Mouse (Mus musculus) bone marrow macrophage, adult 2 months (primary cell): ENCODE results near the gene Hpn. TPM values are rescaled to one million over a fixed set of nuclear protein-coding genes. Genes with fewer than 3 reads are reported as not detected.

Experiments used
- H3K27ac ChIP-seq: 2 replicates; pipeline ENCODE4 v1.5.1; 2012; ENCODE audit warnings: low read depth, low read length; ENCODE audit not compliant: insufficient read depth
- H3K4me1 ChIP-seq: 2 replicates; pipeline ENCODE4 v1.6.1; 2012; ENCODE audit warnings: low read length; ENCODE audit not compliant: control insufficient read depth, insufficient read depth
- H3K4me3 ChIP-seq: 2 replicates; pipeline ENCODE4 v1.5.1; 2012; ENCODE audit warnings: mild to moderate bottlenecking, low read length, moderate library complexity; ENCODE audit not compliant: insufficient read depth
- CTCF ChIP-seq: IDR thresholded peaks from 2 replicates; pipeline ENCODE4 v1.5.1; 2012; ENCODE audit warnings: low read depth, mild to moderate bottlenecking, low read length, moderate library complexity
- POLR2A ChIP-seq: IDR thresholded peaks from 2 replicates; pipeline ENCODE4 v1.6.1; 2012; ENCODE audit warnings: mild to moderate bottlenecking, low read depth, low read length, borderline replicate concordance
- polyA plus RNA-seq: library from polyadenylated mRNA; stranded (reverse); fragments of >200 nt; gene quantifications from 2 replicates; pipeline ENCODE4 v1.2.4, GENCODE M21; 2012; ENCODE audit not compliant: missing spikeins, insufficient read depth, insufficient read length

Gene Hpn
- polyA plus RNA-seq, 1 experiment = 30.9 TPM

- H3K4me1 ChIP-seq = no peaks in the 10 kb centered on the region
- no peak for TF ChIP-seq CTCF
- TF ChIP-seq POLR2A = no peak
- H3K27ac ChIP-seq = no peak overlapping the region
- no peak overlapping the region for H3K4me3 ChIP-seq
These were observed 41.5 kb downstream of the Hpn start for GRCm38 (mm10) chr7:31073546-31073945.

DNA sequence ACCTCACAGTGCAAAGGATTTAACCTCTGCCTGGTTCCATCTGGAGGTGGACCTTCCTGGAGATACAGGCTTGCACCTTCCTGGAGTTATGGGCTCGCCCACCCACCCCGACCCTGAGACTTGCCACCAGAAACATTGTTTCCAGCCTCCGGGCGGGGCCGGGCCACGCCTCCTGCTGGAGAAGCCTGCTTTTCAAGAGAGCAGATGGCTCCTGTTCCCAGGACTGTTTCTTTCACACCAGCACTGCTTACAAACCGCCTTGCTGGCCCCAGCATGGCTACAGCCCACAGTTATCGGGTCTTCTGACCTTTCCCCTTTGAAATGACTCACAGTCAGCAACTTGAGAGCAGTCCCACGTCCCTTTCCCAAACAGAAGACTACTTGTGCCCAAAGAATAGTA lies 42.8 kb downstream of the Hpn start:
- TF ChIP-seq CTCF = no peak
- TF ChIP-seq POLR2A = no peak
- Histone ChIP-seq H3K27ac (no peak overlapping the region), H3K4me3 (no peak overlapping the region), H3K4me1 (no peaks in the 10 kb centered on the region)

GRCm38 (mm10) chr7:31070324-31070723 lies 44.8 kb downstream of the Hpn start:
- Histone ChIP-seq H3K27ac (no peak overlapping the region), H3K4me3 (no peak overlapping the region), H3K4me1 (no peaks in the 10 kb centered on the region)
- no peak for TF ChIP-seq CTCF
- no peak for TF ChIP-seq POLR2A

- TF ChIP-seq POLR2A (no peak), CTCF (no peak)
These were observed 45.6 kb downstream of the Hpn start for GRCm38 (mm10) chr7:31069491-31069890.

DNA sequence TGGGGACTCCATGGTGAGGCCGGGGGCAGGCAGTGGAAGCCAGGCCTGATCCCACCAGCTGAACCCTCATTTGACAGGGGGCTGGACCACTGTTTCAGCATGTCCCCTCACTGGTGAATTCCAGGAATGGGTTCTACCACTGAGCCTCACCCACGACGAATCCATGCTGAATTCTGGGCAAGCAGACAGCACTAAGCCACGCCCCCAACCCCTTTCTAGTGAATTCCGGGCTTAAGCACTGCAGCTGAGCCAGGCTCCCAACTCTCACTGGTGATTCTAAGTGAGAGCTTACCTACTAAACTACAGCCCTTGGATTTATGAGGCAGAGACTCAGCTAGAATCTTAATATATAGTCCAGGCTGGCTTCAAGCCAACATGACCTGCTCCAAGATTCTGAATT lies 47.3 kb downstream of the Hpn start:
- TF ChIP-seq CTCF (no peak), POLR2A (no peak)
- no peak overlapping the region for H3K27ac ChIP-seq
- no peak overlapping the region for H3K4me3 ChIP-seq
- no peaks in the 10 kb centered on the region for H3K4me1 ChIP-seq

More at GRCm38 (mm10) chr7:31069491-31069890, 45.6 kb downstream of the Hpn start:
- Histone ChIP-seq H3K4me3 (no peak overlapping the region), H3K4me1 (no peaks in the 10 kb centered on the region), H3K27ac (no peak overlapping the region)

DNA sequence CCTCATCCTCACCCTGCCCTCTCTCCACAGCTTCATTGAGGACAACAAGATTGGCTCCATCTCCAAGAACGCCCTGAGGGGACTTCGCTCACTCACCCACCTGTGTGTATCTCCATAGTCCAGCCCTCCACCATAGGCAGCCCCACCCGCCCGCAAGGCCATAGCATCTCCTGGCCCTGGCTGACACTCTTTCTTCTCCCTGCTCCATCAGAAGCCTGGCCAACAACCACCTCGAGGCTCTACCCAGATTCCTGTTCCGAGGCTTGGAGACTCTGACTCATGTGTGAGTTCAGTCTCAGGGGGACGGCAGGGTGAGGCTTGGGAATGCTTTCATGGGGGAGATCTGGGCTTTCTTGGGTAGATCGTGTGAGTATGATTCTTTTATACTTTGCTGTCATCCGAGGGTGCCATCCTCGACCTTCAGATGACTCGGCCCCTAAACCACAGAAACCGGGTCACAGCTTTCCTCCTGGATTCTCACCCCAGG lies 52.0 kb downstream of the Hpn start:
- Histone ChIP-seq H3K4me3 (no peak overlapping the region), H3K4me1 (peaks cover 3% of the 10 kb centered on the region), H3K27ac (no peak overlapping the region)
- TF ChIP-seq CTCF (no peak), POLR2A (no peak)

GRCm38 (mm10) chr7:31060621-31061010 lies 54.5 kb downstream of the Hpn start:
- no peak for TF ChIP-seq CTCF
- no peak for TF ChIP-seq POLR2A
- H3K4me1 ChIP-seq = peaks cover 3% of the 10 kb centered on the region
- no peak overlapping the region for H3K4me3 ChIP-seq
- H3K27ac ChIP-seq = no peak overlapping the region

DNA sequence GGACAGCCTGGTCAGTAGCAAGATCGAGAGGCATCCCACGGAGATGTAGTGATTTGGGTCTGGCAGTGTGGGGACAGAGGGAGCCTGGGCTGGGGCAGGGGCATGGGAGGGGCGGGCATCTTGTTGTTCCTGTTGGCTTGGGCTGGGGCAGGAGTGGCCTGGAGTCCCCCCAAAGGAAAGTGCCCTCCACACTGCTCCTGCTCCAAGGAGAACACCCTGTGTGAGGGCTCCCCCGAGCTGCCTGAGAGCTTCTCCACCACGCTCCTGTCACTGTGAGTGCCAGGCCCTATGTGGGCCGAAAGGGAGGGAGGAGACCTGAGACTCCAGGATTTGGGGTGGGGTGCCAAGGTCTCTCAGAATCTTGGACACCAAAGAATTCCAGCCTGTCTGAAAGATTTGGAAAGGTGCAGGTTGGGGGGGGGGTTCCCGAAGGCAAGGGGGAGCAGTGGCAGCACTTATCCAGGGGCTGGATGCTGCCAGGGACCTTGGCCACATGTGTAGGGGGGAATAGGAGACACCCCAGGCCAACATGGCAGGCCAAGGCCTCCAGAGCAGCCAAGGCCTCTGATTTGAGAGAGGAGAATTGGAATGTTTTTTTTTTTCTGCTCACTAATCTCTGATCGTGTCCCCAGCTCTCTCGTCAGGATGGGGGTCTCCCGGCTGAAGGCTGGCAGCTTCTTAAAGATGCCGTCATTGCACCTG lies 55.0 kb downstream of the Hpn start:
- Histone ChIP-seq H3K27ac (no peak overlapping the region), H3K4me3 (no peak overlapping the region), H3K4me1 (peaks cover 3% of the 10 kb centered on the region)
- TF ChIP-seq CTCF (no peak), POLR2A (no peak)

DNA sequence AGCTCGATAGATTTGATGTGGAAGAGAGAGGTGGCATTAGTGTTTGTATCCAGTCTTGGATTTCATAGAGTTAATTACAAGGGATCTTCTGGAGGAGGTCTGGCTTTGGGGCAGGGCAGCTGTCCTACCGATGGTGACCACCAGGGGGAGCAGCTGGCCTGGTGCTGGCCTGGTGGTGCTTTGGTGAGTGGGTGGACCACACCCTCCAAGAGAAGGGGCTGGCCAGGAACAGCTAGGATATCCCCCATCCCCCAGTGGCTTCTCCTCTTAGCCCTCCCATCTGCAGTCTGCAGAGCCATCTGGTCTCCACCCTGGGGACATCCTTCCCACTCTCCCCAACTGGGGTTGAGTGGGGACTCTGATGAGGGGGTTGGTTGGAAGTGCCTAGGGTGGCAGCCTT lies 56.0 kb downstream of the Hpn start, which contains the start of gene Lgi4:
Lgi4 (plus strand) TSS at position 235 of the 400 bp plus-strand sequence.
- TF ChIP-seq CTCF (peak; percentile 99), POLR2A (no peak)
- Histone ChIP-seq H3K27ac (no peak within 1 kb of the TSS), H3K4me1 (peaks cover 3% of the 10 kb centered on the region), H3K4me3 (no peak within 1 kb of the TSS)

GRCm38 (mm10) chr7:31058211-31058610 lies 56.9 kb downstream of the Hpn start:
- Histone ChIP-seq H3K4me3 (no peak overlapping the region), H3K4me1 (peaks cover 3% of the 10 kb centered on the region), H3K27ac (no peak overlapping the region)
- no peak for TF ChIP-seq POLR2A
- TF ChIP-seq CTCF = no peak

GRCm38 (mm10) chr7:31057730-31058129 lies 57.4 kb downstream of the Hpn start:
- TF ChIP-seq CTCF (no peak), POLR2A (no peak)
- H3K4me3 ChIP-seq = no peak overlapping the region
- peaks cover 3% of the 10 kb centered on the region for H3K4me1 ChIP-seq
- no peak overlapping the region for H3K27ac ChIP-seq

DNA sequence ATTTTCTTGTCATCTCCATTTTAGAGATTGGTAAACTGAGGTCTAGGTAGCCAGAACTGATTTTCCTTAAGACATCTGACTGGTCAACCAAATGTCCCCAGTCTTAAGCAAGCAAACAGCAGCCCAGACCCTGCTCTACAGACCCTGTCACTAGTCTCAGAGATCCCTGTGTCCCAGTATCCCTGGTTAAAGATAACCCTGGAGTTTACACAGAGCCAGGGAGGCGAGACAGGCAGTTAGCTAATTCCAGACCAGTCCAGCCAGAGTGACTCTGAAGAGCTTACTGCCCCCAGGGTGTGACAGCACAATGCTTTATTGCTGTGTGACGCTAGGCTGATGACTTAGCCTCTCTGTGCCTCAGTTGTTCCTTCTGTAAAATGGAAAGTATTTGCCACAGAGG lies 58.0 kb downstream of the Hpn start, which contains the start of gene Fxyd1:
Fxyd1 (minus strand) TSS at position 129 of the 400 bp plus-strand sequence.
- no peak for TF ChIP-seq CTCF
- no peak for TF ChIP-seq POLR2A
- Histone ChIP-seq H3K27ac (no peak within 1 kb of the TSS), H3K4me3 (no peak within 1 kb of the TSS), H3K4me1 (peaks cover 6% of the 10 kb centered on the region)
